Mouse (Mus musculus): ENCODE measurements around the gene Tfeb.

Tfeb gene

GRCm38 (mm10) chr17:47754246-47754645 is 17.4 kb downstream of the Tfeb start:
- no peak for DNase-seq (ENCODE audit: low spot score)

GRCm38 (mm10) chr17:47756366-47756765 is 19.5 kb downstream of the Tfeb start:
- no peak for DNase-seq (ENCODE audit: low spot score)

DNA sequence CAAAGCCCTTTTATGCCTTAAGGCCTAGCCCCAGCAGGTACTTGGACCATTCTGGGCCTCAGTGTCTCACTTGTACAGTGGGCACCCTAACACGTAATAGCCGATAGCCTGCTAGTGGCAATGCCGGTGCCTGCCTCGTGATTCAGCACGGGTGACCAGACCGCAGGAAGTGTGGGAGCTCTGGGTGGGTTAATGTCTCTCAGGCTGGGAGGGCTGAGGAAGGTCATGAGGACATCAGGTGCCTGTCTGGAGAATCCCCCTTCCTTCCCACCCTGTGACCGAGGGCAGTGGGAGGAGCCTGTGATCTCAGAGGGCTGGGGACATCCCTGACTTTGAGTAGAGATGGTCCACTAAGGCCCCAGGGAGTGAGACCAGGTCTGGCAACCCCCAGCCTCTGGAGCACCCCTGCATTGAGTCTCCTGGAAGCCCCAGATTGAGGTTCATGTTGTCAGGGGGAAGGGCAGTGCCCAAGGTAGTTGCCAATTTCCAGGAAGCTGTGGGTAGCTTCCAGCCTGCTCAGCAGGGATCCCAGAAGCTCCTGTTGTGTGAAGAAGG is 20.3 kb downstream of the Tfeb start:
- no peak for DNase-seq (ENCODE audit: low spot score)

- no peak for DNase-seq (ENCODE audit: low spot score)
These were observed 23.0 kb downstream of the Tfeb start for GRCm38 (mm10) chr17:47759702-47760410.

GRCm38 (mm10) chr17:47762028-47762427 is 25.2 kb downstream of the Tfeb start:
- no peak for DNase-seq (ENCODE audit: low spot score)

GRCm38 (mm10) chr17:47762518-47763340 is 25.9 kb downstream of the Tfeb start:
- no peak for DNase-seq (ENCODE audit: low spot score)

- no peak for DNase-seq (ENCODE audit: low spot score)
These were observed 29.2 kb downstream of the Tfeb start for GRCm38 (mm10) chr17:47765986-47766385.

DNA sequence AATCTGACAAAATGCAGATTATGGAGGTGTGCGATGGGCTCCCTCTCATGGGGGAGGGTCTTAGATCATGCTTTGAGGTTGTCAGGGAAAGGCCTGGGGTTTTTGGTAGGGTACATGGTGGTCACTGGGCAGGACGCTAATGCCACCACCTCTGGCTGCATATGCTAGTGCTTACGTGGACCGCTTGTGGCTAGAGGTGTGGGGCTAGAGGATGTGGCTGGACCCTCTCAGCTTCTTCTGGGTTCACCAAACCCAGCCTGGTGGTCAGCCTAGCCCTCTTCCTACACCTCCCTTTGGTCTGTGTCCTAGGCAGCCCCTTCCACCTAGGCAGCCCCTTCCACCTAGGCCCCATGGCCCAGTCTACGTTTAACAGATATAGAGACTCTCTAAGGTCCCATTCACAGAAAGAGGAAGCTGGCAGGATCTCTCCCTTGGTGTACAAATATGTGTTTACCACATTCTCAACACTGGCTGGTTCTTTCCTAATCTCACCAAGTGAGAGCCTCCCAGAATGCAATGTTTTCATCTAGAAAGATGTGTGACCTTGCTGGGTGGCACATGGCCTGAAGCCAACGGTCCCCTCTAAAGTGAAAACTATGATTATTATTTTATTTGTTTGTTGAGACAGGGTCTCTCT is 29.7 kb downstream of the Tfeb start:
- no peak for DNase-seq (ENCODE audit: low spot score)

DNA sequence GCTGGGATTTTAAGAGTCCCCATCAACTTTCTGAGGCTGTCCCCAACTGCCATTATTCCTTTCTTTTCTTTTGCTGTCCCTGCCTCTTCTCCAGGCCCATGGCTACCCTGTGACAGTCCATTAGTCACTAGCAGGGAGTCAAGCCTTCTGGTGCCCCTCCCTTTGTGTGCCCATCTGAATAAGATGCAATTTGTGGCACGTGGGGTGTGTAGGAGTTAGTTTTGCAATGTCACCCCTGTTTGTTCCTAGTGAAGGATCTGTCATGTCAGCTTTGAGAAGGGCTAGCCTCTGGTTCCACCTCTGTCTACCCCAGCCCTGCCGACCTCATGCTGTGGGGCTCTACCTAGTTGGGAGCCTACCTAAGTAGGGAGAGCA is 30.2 kb downstream of the Tfeb start:
- no peak for DNase-seq (ENCODE audit: low spot score)

DNA sequence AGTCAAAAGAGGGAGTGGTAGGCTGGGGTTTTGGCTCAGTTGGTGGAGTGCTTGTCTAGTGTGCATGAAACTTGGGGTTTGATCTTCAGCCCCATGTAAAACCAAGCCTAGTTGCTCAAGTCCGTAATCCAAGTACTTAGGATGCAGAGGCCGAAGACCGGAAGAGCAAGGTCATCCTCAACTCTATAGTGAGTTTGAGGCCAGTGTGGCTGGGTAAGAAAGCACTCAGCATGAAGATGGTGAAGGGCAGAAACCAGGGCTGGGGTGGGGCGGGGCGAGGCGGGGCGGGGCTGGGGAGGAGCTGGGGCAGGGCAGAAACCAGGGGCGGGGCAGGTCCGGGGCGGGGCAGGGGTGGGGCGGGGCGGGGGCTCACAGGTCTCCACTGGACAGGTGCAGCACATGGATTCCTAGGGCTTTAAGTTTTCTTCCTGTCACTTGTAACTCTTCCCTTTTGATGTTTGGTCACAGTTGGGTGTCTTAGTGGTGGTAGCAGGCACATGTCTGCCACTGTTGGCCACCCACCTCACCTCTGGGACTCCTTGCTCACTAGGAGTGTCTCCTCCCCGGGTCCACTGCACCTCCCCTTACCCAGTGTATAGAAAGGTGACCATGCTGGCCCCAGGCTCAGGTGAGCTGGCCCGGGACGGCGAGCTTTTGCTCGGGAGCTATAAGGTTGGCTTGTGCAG is 30.8 kb downstream of the Tfeb start:
- DNase-seq (ENCODE audit: low spot score), result no peak

DNA sequence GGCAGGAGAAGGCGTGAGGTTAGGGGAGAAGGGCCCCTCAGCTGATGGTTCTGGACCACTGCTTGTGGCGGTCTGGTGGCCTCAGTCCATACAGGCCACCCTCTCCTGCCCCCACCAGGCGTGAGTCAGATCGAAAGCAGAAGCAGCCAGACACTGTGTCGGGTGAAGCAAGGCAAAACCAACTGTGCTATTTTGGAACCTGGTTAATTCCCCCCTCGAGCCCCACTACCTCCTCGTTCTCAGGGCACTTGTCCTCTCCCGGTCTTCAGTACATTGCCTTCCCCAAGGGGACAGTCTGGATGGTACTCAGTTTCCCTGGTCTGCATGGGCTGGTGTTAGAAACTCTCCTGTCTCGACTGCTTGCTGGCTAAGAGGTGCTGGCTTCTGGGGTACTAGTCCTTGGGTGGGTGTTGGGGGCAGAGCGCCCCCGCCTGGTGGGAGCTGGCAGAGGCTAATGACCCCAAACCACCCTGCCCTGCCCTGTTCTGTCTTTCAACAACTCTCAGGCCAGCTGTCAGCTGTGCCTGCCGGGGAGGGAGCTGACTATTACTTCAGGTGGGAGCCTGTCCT is 32.0 kb downstream of the Tfeb start:
- no peak for DNase-seq (ENCODE audit: low spot score)

DNA sequence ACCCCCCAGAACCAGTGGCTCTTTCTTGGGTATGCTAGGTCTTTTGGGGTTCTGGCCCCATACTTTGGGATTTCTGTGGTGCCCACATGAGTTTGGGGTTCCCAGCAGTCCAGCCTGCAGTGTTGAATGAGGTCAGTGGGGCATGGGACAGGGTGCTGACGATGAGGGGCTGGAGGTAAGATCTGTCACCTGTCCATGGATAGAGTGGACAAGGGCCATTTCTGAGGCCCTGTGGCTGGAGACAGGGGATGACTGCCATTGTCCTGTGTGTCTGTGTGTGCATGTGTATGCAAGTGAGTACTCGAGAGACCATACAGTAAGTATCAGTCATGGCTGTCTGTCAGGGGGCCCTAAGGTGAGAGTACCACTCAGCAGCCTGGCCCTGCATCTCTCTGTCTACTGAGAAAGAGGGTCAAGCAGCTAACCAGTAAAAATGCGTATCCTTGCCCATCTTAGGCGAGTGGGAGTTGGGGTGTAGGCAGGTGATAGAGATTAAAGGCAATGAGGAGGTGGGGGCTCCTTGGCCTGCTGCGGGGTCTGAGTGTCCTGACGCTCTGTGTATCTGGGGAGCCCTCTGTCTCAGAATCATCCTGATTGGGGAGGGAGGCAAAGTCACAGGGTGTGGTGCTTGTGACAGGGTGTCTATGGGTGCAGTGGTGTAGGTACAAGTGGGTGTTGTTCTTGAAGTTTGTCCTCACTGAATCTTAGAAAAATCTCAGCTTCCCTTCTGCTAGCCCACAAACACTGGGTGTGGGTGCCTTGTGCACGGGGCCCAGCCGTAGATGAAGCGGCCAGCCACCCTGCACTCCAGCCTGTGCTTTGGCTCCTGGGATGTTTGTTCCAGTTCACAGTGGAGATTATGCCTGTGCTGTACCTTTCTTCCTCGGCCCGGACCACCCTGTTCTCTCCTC is 32.8 kb downstream of the Tfeb start:
- DNase-seq (ENCODE audit: low spot score), result no peak

DNA sequence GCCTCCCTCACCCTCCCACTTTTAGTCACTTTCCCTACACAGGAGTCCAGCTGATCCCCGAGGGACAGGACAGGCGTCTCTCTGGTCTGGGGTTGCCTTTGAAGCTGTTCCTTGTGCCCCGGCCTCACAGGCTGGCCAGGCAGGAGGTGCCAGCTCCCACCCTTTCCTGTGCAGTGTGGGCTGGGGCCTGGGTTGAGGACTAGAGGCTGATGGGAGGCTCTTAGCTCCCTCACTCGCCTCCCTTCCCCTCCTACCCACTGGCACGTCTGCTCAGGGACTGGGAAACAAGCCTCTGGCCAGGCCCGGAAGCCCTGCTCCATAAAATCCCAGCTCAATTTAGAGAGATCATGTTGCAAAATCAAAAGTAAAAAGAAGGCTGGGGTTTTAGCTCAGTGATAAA is 36.8 kb downstream of the Tfeb start:
- DNase-seq (ENCODE audit: low spot score), result no peak

DNA sequence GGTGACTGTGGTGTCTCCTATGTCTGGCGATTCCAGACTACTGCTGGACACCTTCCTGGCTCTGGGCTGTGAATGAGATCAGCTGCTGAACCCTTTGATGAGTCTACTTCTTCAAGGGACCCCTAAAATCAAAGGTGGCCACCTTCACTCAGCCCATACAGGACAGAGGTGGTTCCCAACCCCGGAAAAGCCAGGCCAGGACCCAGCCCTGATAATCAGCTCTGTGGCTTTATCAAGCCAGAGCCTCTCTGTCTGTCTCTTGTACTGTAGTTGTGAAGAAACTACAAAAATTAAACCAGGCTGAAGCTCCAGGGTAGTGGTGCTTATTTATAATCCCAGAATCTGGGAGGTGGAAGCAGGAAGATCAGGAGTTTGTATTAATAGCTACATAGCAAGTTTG is 40.3 kb downstream of the Tfeb start:
- no peak for DNase-seq (ENCODE audit: low spot score)

GRCm38 (mm10) chr17:47780470-47780869 is 43.6 kb downstream of the Tfeb start:
- no peak for DNase-seq (ENCODE audit: low spot score)

- DNase-seq (ENCODE audit: low spot score), result no peak
These were observed 45.7 kb downstream of the Tfeb start for GRCm38 (mm10) chr17:47782486-47782885.

DNA sequence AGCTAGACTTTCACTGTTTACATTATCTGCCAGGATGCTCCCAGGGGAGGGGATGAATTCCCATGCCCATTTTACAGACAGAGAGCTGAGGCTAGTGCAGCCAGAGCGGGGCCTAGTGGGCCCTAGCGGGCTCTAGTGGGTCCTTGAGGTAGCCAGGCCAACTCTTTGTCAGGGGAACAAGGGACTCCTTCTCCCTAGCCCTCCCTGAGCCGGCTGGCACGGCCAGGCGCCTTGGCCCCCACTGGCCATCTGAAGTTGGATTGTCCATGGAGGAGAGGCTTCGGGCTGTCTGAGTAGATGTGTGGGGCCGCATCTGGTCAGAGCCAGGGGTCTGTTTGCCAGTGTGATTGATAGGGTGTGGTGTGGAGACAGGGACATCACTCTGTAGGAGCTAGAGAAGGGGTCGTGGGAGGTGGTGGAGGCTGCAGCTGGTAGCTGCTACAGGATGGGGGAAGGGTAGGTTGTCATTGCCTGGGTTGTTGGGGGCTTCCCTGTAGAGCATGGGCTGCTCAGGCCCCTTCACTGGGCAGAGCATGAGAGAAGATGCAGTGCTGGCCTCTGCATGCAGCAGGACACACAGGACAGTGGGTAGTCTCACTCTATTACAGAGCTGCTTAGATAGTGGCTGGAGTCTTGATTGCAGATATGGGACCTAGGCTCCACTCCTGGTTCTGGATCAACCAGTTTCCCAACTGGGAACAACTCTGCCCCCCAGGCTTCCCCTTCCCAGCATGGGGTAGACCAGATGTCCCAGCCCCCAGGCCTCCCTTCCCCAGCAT is 46.8 kb downstream of the Tfeb start:
- DNase-seq (ENCODE audit: low spot score), result no peak

DNA sequence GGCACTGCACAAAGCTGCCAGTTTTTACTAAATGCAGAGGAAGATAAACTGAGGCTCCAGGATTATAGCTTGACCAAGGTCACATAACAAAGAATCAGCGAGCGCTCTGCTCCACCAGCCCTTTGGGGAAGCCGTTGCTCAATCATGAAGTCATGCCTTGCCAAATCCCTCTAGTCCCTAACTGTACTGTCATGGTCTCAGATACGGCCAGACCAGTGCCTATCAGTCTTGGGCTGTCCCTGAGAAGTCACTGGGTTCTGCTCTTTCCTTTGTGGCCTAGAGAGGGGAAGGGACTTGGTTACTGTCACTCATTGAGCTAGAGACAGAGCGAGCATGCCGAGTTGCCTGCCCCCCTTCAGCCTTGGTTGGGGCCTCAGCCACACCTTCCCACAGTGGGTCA is 47.6 kb downstream of the Tfeb start:
- DNase-seq (ENCODE audit: low spot score), result no peak

DNA sequence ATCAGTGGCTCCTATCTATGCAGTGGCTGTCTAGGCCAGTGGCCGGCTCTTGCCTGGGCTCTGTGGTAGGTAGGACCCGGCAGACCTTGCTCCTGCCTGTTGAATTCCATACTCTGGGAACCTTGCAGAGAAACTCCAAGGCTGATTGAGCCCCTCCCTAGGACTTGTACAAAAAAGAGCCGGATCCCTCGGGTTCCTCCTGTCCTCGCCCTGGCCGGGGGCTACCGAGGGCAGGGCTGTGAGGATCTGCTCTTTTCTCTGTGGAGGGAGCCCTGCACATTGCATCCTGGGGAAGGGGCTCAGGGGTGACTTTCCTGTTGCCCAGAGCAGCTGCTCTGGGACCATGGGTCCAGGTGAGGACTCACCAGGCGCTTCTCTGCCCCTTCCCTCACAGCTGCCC is 50.8 kb downstream of the Tfeb start:
- DNase-seq (ENCODE audit: low spot score), result no peak

GRCm38 (mm10) chr17:47788306-47788705 is 51.5 kb downstream of the Tfeb start:
- DNase-seq (ENCODE audit: low spot score), result no peak
